Mouse (Mus musculus) liver, embryonic 11.5 days (tissue): ENCODE data around the gene Zfp36l1. TPM values are rescaled to one million over a fixed set of nuclear protein-coding genes. Genes with fewer than 3 reads are reported as not detected.

Source experiments
- ATAC-seq: fragments of 200-750 bp; cut with Nextera tagmentation; replicated peaks from 2 replicates; pipeline ENCODE4 v1.8.0; 2017; ENCODE audit warnings: moderate number of reproducible peaks, mild to moderate bottlenecking, moderate TSS enrichment, moderate library complexity; ENCODE audit not compliant: low FRiP score
- DNase-seq: peaks from one replicate; pipeline ENCODE4 v3.0.0-alpha.2; 2017; ENCODE audit warnings: low spot score
- H3K27ac ChIP-seq: fragments of 300-500 bp; sonication (generic); 2 replicates; pipeline ENCODE4 v1.5.1; 2014; ENCODE audit warnings: mild to moderate bottlenecking, low read depth, low read length, control low read depth
- H3K27me3 ChIP-seq: fragments of 300-500 bp; sonication (generic); replicated peaks from 2 replicates; pipeline ENCODE4 v1.6.1; 2014; ENCODE audit warnings: low read length, mixed read lengths; ENCODE audit not compliant: control insufficient read depth, insufficient read depth
- H3K36me3 ChIP-seq: fragments of 300-500 bp; sonication (generic); 2 replicates; pipeline ENCODE4 v1.6.1; 2014; ENCODE audit warnings: mild to moderate bottlenecking, low read length, moderate library complexity, mixed read lengths; ENCODE audit not compliant: control insufficient read depth, insufficient read depth
- H3K4me1 ChIP-seq: fragments of 300-500 bp; sonication (generic); replicated peaks from 2 replicates; pipeline ENCODE4 v1.6.1; 2014; ENCODE audit warnings: low read length, mixed read lengths; ENCODE audit not compliant: control insufficient read depth, insufficient read depth
- H3K4me2 ChIP-seq: fragments of 300-500 bp; sonication (generic); 2 replicates; pipeline ENCODE4 v1.6.1; 2014; ENCODE audit warnings: mild to moderate bottlenecking, control low read depth, moderate library complexity
- H3K4me3 ChIP-seq: fragments of 300-500 bp; sonication (generic); 2 replicates; pipeline ENCODE4 v1.5.1; 2014; ENCODE audit warnings: low read depth, low read length, control low read depth
- H3K9ac ChIP-seq: fragments of 300-500 bp; sonication (generic); 2 replicates; pipeline ENCODE4 v1.6.1; 2014; ENCODE audit warnings: low read depth, low read length, control low read depth
- H3K9me3 ChIP-seq: fragments of 300-500 bp; sonication (generic); 2 replicates; pipeline ENCODE4 v1.6.1; 2016; ENCODE audit warnings: low read length, inconsistent platforms, mixed read lengths; ENCODE audit not compliant: control insufficient read depth
- WGBS: fragments of 180-500 bp; shearing (Covaris S2); extraction: QIAGEN DNeasy Blood & Tissue Kit; methylation state at CpG from one replicate; pipeline ENCODE4 v1.1.7; 2014; 5-methylcytosine and 5-hydroxymethylcytosine counted together
- polyA plus RNA-seq: library from polyadenylated mRNA; unstranded; fragments of >200 nt; fragmentation: Nextera tagmentation; extraction: Ambion mirVana; gene quantifications from 2 replicates; pipeline ENCODE4 v1.2.1, GENCODE M21; 2014

Zfp36l1 gene
- polyA plus RNA-seq, 1 experiment from 2014 or later, result 72.7 TPM

DNA sequence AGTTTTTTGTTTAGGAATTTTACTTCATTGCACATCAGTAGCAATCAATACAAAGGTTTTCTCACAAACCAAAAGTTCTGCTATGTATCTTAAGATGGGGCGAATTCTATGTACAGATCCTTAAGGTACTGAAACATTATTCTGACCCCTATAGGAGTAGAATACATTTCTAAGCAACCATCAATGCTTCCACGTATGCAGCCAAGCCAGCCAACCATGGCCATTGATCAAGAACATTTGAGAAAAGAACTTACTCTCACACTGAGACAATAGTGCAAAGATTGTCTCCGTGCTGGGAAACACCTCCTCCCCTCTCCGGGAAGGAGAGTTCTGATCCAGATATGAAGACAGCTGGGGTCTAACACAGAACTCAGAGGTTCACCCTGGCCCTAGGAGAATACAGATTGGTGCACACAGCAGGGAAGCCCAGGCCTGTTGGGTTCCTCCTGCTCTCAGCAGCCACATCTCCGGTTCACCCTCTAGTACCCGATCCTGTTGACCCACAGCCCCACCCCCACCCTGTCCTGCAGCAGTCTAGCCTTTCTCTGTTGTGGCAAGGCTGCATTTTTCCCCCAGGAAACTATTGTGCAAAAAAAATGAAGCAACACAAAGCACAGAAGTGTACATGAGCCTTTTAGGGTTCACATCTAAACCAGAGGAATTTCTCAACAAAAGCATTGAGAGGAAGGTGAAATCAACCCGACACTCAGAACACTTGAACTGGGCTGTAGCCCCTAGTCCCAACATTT lies 49.2 kb downstream of the Zfp36l1 start:
- H3K4me2 ChIP-seq, result no peak overlapping the region
- no peaks in the 10 kb centered on the region for H3K9me3 ChIP-seq
- no peaks in the 10 kb centered on the region for H3K27me3 ChIP-seq
- DNase-seq (no peak), ATAC-seq (no peak)
- peaks cover 43% of the 10 kb centered on the region for H3K4me1 ChIP-seq
- WGBS, result 50% methylated on average over 7 of the region's 7 CpGs
- H3K9ac ChIP-seq, result no peak overlapping the region
- no peak overlapping the region for H3K4me3 ChIP-seq
- H3K36me3 ChIP-seq, result no peaks in the 10 kb centered on the region
- no peak overlapping the region for H3K27ac ChIP-seq

DNA sequence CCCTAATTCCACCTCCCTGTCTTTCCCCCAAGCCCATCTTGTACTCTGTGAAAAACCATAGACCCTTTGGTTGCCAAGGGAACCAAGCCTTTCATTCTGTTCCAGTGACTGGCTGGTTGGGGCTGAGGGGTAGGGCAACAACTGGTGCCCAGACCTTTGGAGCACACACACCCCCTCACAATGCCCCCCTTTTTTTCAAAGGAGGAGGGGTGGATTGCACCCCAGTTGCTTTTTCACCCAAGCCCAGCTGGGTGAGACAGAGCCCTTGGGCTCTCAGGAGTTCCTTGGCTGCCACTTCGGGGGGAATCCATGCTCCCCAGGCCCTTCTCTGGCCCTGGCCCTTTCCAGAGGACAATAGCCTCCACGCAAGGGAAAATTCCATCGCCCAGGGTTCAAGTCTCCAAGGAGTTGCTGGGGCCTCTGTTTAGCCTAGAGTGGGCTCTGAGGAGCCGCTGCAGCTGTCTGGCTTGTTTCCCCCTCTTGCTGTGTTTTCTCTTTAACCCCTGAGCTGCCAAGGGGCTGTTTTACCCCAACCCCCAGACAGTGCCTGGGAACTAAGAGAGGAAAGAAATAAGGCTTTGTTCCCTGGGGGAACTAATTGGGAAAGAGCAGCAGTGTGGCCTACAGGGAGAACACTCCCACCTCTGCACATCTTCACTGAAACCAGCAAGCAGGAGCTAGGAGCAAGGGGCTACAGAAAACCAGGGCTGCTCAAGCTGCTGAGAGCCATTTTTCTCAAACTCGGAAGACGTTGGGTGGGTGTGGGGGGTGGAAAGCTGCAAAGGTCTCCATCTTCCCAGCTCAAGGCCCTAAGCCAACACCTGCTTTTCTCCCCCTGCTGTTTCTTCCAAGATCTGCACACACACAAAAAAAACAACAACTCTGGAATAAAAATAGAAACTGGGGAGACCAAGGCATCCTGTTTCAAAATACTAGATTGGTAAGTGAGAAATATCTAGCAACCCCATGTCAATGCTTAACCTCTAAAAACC lies 50.1 kb downstream of the Zfp36l1 start:
- no peak overlapping the region for H3K4me3 ChIP-seq
- no peaks in the 10 kb centered on the region for H3K36me3 ChIP-seq
- WGBS, result 37% methylated on average over 6 of the region's 6 CpGs
- H3K27ac ChIP-seq, result peak overlapping the region; percentile 43
- no peaks in the 10 kb centered on the region for H3K27me3 ChIP-seq
- no peak overlapping the region for H3K9ac ChIP-seq
- H3K9me3 ChIP-seq, result no peaks in the 10 kb centered on the region
- no peak overlapping the region for H3K4me2 ChIP-seq
- no peak for ATAC-seq
- DNase-seq, result no peak
- H3K4me1 ChIP-seq, result peaks cover 43% of the 10 kb centered on the region

DNA sequence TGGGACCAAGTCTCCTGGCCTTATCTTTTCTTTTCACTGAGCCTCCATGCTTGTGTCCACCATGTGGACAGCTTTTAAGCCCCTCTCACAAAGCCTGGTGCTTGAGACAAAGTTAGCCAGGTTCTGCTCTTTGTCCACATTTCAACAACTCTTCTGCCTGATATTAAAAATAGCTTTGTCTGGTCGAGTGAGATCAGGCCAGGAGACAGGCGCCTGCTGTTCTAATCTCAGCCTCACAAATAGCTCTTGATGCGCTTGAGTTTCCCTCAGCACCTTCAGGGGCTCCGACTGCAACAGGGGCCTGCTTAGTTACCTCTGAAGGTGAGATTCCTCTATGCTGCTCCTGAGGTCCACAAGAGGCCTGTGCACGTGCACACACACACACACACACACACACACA lies 51.0 kb downstream of the Zfp36l1 start:
- DNase-seq (no peak), ATAC-seq (no peak)
- Histone ChIP-seq H3K9me3 (no peaks in the 10 kb centered on the region), H3K4me1 (peaks cover 43% of the 10 kb centered on the region), H3K4me2 (no peak overlapping the region), H3K27me3 (no peaks in the 10 kb centered on the region), H3K9ac (no peak overlapping the region), H3K36me3 (no peaks in the 10 kb centered on the region), H3K4me3 (no peak overlapping the region), H3K27ac (no peak overlapping the region; the same call in 1 of the 2 replicates)
- 27% methylated on average over 5 of the region's 5 CpGs for whole genome bisulfite sequencing

DNA sequence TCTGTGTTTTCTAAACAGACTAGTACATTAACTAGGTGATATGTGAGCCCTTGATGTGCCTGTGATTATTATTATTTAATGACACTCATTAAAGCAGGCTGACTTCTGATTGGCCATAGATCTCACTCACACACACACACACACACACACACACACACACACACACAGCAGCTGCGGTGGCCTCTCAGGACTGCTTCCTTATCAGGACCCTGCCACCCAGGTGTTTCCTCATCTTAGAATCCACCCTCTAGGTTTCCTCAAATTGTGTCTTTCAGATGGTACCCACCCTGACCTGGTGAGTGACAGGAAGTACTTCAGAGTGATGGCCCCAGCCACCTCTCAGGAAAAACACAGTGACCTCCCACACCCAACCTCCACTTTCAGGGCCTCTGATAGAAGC lies 52.0 kb downstream of the Zfp36l1 start:
- ATAC-seq (peak; percentile 65; the same call in 1 of the 2 replicates), DNase-seq (no peak)
- no peaks in the 10 kb centered on the region for H3K9me3 ChIP-seq
- no peak overlapping the region for H3K4me2 ChIP-seq
- H3K9ac ChIP-seq, result no peak overlapping the region
- no peaks in the 10 kb centered on the region for H3K36me3 ChIP-seq
- 18% methylated on average over 1 of the region's 1 CpGs for WGBS
- H3K4me3 ChIP-seq, result no peak overlapping the region
- peaks cover 43% of the 10 kb centered on the region for H3K4me1 ChIP-seq
- peak overlapping the region; percentile 7; the same call in 1 of the 2 replicates for H3K27ac ChIP-seq
- no peaks in the 10 kb centered on the region for H3K27me3 ChIP-seq

DNA sequence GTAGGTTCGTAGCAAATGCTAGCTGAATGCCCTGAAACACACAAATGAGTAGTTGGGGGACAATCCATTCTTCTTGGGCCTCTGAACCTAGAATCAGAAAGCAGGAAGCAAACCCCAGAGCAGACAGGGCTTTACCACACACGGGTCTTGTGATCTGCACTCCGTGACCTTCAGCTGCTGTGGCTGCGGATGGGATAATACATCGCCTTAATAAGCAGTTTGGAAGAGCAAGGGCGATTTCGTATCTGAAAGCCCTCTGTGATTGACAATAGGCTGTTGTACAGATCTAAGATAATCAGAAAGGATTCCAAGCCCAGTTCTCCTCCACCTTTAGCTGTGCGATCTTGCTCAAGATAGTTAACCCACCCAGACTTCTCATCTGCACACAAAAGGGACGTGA lies 52.5 kb downstream of the Zfp36l1 start:
- Histone ChIP-seq H3K9ac (no peak overlapping the region), H3K9me3 (no peaks in the 10 kb centered on the region), H3K4me1 (peaks cover 43% of the 10 kb centered on the region), H3K4me2 (no peak overlapping the region), H3K4me3 (no peak overlapping the region), H3K27ac (no peak overlapping the region), H3K27me3 (no peaks in the 10 kb centered on the region), H3K36me3 (no peaks in the 10 kb centered on the region)
- no peak for DNase-seq
- 47% methylated on average over 9 of the region's 9 CpGs for WGBS
- no peak for ATAC-seq

DNA sequence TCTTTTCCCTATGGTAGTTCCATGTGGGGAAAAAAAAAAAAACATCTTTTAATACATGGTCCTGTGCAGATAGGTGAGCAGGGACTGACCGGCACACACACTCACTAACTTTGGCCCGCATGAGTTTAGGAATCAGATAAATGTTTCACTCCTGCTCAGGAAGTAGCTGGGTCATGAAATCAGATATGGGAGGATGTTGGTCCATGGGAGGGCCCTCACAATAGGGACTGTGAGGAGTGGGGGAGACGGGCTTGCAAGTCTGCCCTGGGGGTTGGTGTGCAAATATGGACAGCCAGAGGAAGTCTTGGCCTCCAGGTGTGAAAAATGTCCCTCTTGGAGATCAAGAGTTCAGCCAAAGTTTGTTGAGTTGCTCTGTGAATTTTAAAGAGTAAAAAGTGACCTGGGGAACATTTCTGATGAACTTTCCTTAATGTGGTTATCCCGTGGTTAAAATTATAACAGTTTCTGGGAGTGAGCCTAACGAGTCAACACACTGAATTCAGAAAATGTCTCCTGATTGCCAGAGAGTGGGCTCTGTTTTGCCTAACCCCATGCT lies 53.0 kb downstream of the Zfp36l1 start:
- H3K4me1 ChIP-seq, result peaks cover 42% of the 10 kb centered on the region
- H3K9ac ChIP-seq, result no peak overlapping the region
- WGBS, result 51% methylated on average over 5 of the region's 5 CpGs
- H3K4me2 ChIP-seq, result no peak overlapping the region
- no peak overlapping the region for H3K27ac ChIP-seq
- DNase-seq (no peak), ATAC-seq (no peak)
- no peak overlapping the region for H3K4me3 ChIP-seq
- no peaks in the 10 kb centered on the region for H3K27me3 ChIP-seq
- H3K36me3 ChIP-seq, result no peaks in the 10 kb centered on the region
- H3K9me3 ChIP-seq, result no peaks in the 10 kb centered on the region

Other genes starting within 250 kb of the Zfp36l1 start
- gene Actn1, start 147.4 kb upstream of the Zfp36l1 start, polyA plus RNA-seq, result 27.9 and 28.3 TPM in 2 replicates